Mouse (Mus musculus) E14TG2a.4 (cell line): ENCODE measurements around the gene Ntn1.

Experiments used
- H3K27me3 ChIP-seq: 2 replicates; pipeline ENCODE4 v1.6.1; 2014; ENCODE audit warnings: low read length, control low read depth; ENCODE audit not compliant: insufficient read depth
- H3K36me3 ChIP-seq: 2 replicates; pipeline ENCODE4 v1.6.1; 2014; ENCODE audit warnings: low read length, control low read depth; ENCODE audit not compliant: insufficient read depth
- H3K4me1 ChIP-seq: replicated peaks from 2 replicates; pipeline ENCODE4 v1.6.1; 2014; ENCODE audit warnings: low read depth, low read length, control low read depth
- H3K4me3 ChIP-seq: replicated peaks from 2 replicates; pipeline ENCODE4 v1.5.1; 2014; ENCODE audit warnings: mild to moderate bottlenecking, low read length
- H3K9me3 ChIP-seq: 2 replicates; pipeline ENCODE4 v1.6.1; 2014; ENCODE audit warnings: low read length, control low read depth
- CTCF ChIP-seq: conservative IDR thresholded peaks from 2 replicates; pipeline ENCODE4 v1.5.1; 2014; ENCODE audit warnings: low read length
- NANOG ChIP-seq: IDR thresholded peaks from 2 replicates; pipeline ENCODE4 v1.6.1; 2014; ENCODE audit warnings: borderline replicate concordance, low read length, mixed read lengths
- POU5F1 ChIP-seq: IDR thresholded peaks from 2 replicates; pipeline ENCODE4 v1.6.1; 2014; ENCODE audit warnings: low read length, borderline replicate concordance

The Ntn1 gene

GRCm38 (mm10) chr11:68436376-68436775 lies 35.8 kb upstream of the Ntn1 start:
- peaks cover 85% of the 10 kb centered on the region for H3K27me3 ChIP-seq
- H3K4me1 ChIP-seq, result peaks cover 22% of the 10 kb centered on the region
- TF ChIP-seq CTCF (no peak), NANOG (no peak), POU5F1 (no peak)
- H3K36me3 ChIP-seq, result no peaks in the 10 kb centered on the region
- no peak overlapping the region for H3K4me3 ChIP-seq
- no peaks in the 10 kb centered on the region for H3K9me3 ChIP-seq

DNA sequence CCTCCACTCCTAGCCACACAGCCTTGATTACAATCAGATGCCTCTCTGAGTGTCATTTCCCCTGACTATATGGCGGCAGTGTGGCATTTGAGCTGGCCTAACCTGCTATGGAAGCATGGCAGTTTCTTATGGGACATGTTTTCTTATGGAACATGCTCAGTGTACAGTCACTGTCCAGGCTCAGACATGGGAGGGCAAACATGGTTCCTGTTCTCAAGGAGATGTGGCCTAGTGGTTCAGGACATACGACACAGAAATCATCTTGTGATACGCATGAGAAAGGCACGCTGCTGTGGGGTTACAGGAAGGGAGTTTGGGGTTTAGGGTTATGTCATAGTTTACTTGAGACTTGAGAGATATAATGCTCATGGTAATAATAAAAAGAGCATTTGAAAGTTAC lies 35.0 kb upstream of the Ntn1 start:
- no peaks in the 10 kb centered on the region for H3K9me3 ChIP-seq
- no peak for TF ChIP-seq POU5F1
- TF ChIP-seq CTCF, result no peak
- no peak for TF ChIP-seq NANOG
- H3K27me3 ChIP-seq, result peaks cover 86% of the 10 kb centered on the region
- H3K36me3 ChIP-seq, result no peaks in the 10 kb centered on the region
- no peak overlapping the region for H3K4me3 ChIP-seq
- H3K4me1 ChIP-seq, result peaks cover 25% of the 10 kb centered on the region

DNA sequence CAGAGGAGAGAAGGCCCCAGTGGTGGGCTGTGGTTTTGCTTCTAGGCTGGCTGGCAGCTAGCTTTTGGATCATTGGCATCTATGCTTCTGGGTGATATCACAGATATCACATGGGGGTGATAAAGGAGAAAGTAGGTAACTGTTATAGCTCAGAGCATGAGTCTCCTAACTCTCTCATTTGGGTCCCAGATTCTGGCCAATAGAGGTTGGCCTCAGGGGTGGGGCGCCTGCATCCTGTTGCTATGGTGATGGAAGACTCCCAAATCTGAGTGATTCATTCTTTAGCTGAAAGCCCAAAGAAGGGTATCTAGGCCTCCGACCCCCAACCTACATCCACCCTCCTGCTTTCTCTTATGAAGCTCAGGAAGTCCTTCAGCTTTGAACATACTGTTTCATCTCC lies 34.1 kb upstream of the Ntn1 start:
- TF ChIP-seq POU5F1, result no peak
- TF ChIP-seq CTCF, result no peak
- TF ChIP-seq NANOG, result no peak
- no peaks in the 10 kb centered on the region for H3K36me3 ChIP-seq
- no peak overlapping the region for H3K4me3 ChIP-seq

DNA sequence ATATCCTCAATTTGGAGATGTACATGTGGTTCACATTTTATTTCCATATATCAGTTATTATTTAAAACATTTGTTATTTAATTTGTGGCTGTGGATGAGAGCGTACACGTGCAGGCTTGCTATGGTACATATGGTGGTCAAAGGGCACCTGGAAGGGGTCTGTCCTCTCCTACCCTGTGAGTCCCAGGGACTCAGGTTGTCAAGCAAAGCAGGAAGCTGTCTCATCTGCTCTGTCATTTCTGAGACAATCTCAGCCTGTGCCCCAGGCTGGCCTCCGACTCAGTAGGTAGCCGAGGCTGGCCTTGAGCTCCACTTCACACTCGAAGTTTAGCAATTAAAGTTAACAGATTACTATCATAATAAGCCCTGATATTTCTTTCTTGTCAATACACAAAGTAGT lies 32.9 kb upstream of the Ntn1 start:
- no peaks in the 10 kb centered on the region for H3K36me3 ChIP-seq
- no peak overlapping the region for H3K4me3 ChIP-seq
- no peaks in the 10 kb centered on the region for H3K9me3 ChIP-seq
- no peak for TF ChIP-seq NANOG
- TF ChIP-seq CTCF, result no peak
- peaks cover 22% of the 10 kb centered on the region for H3K4me1 ChIP-seq
- H3K27me3 ChIP-seq, result peaks cover 81% of the 10 kb centered on the region

More for the DNA sequence above, 34.1 kb upstream of the Ntn1 start:
- Histone ChIP-seq H3K27me3 (peaks cover 86% of the 10 kb centered on the region), H3K9me3 (no peaks in the 10 kb centered on the region), H3K4me1 (peaks cover 25% of the 10 kb centered on the region)

DNA sequence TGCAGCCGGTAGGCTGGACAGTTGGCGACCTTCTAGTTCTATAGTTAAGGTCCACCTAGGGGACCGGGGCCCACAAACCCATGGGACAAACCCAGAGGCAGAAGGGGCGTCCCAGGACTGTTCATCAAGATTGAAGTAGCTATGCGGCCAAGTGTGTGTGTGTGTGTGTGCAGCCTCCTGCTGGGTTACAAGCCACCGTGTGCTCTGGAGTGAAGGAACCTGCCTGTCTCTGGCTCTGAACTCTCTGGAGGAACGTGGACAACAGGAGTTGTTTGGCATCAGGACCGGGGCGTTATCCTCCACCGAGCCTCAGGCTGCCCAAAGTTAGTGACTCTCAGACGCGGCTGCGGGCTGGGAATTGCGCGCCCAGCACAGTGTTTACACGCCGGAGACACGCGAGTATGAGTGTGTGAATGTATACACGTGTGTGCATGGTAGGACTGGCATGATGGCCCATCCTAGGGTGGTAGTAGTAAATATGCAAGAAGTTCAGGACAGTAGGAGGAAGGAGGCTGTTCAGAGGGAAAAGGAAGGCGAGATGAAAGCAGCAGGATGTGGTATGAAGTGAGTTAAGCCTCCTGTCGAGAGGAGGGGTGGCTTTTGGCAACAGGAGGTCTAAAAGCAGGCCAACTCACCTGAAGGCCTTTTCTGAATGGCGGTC lies 31.9 kb upstream of the Ntn1 start:
- H3K4me1 ChIP-seq, result peaks cover 14% of the 10 kb centered on the region
- H3K36me3 ChIP-seq, result no peaks in the 10 kb centered on the region
- peak overlapping the region; percentile 80 for H3K4me3 ChIP-seq
- H3K9me3 ChIP-seq, result no peaks in the 10 kb centered on the region
- TF ChIP-seq CTCF, result no peak
- no peak for TF ChIP-seq NANOG
- TF ChIP-seq POU5F1, result no peak
- H3K27me3 ChIP-seq, result peaks cover 76% of the 10 kb centered on the region

DNA sequence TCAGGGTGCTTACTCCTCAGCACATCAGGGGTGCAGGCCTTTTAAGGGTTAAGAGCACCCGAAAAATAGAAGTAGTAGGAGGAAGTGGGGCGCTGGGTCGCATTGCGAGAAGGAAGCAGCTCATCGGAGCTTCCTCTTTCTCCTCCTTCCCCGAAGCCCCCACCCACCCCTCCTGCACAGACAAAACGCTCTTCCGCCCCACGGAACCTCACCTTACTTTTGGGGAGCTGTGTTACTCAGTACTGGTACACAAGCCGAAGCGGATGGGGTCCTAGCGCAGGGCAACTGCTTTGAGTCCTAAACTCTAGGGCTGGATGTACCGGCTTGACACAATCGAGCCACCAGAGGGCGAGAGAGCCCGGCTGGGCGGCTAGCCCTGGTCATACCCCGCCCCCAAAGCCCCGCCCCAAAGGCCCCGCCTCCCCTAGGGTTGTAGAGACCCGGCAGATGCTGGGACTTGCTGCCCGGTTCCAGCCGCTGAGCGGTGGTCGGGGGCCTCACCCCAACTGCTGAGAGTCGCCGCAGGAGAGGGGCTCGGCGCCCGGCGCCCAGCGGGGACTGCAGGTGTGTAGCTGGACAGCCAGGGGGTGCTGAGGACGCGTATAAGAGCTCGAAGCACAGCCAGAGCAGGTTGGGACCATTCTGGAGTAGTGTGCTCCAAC lies 31.2 kb upstream of the Ntn1 start, which contains the start of gene Pik3r5:
Gene Pik3r5 (plus strand): TSS at position 423 of the 662 bp plus-strand sequence.
- TF ChIP-seq CTCF (peak; percentile 20), NANOG (no peak), POU5F1 (no peak)
- peaks cover 14% of the 10 kb centered on the region for H3K4me1 ChIP-seq

DNA sequence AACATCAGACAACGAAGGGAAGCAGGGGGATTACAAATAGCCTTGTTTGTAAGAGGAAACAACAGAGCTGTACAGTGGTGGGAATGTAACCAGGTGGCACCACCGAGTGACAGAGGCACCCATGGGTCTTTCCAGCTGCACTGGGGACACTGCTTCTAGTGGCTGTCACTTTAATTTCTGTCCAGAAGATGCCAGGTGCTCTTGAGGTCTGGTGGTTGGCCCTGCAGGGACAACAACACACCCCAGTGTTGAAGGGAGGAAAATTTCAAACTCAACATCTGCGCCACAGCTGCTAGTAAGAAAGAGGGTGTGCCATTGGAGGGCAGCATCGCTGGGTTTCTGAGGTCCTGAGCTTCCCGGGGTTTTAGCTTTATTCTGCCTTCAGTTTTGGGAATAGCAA lies 30.0 kb upstream of the Ntn1 start:
- TF ChIP-seq CTCF (no peak), NANOG (no peak), POU5F1 (no peak)
- Histone ChIP-seq H3K27me3 (peaks cover 70% of the 10 kb centered on the region), H3K36me3 (no peaks in the 10 kb centered on the region), H3K9me3 (no peaks in the 10 kb centered on the region), H3K4me3 (no peak overlapping the region), H3K4me1 (peaks cover 14% of the 10 kb centered on the region)

More for the DNA sequence above, 31.2 kb upstream of the Ntn1 start, which contains the start of gene Pik3r5:
- Histone ChIP-seq H3K27me3 (peaks cover 75% of the 10 kb centered on the region), H3K36me3 (no peaks in the 10 kb centered on the region), H3K9me3 (no peaks in the 10 kb centered on the region), H3K4me3 (peak within 1 kb of the TSS; percentile 80)

DNA sequence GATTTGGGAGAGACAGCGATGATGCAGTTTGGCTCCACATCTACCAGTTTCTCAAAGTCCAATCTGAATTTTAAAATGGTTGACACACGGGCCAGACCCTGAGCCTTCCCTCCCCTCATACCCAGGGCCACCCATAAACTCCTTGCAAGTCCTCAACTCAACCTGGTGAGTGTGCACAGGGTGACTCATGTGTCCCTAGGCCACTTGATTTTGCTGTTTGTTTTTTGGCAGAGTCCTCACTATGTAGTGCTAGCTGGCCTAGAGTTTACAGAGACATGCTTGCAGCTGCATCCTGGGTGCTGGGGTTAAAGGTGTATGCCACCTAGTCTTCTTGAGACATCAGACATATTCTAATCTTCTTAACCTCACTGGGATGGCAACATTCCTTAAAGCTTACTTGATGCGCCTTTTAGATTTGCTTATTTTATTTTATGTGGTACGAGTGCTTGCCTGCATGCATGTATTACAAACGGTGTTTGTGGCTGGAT lies 26.5 kb upstream of the Ntn1 start:
- H3K36me3 ChIP-seq, result no peaks in the 10 kb centered on the region
- no peaks in the 10 kb centered on the region for H3K9me3 ChIP-seq
- peaks cover 38% of the 10 kb centered on the region for H3K27me3 ChIP-seq
- peaks cover 5% of the 10 kb centered on the region; the same call in 1 of the 2 replicates for H3K4me1 ChIP-seq
- H3K4me3 ChIP-seq, result no peak overlapping the region
- TF ChIP-seq POU5F1 (no peak), CTCF (no peak), NANOG (no peak)
